Mouse (Mus musculus) common myeloid progenitor, adult 5-6 weeks (primary cell): Measurements from ENCODE around the gene Tcf7. TPM values are rescaled to one million over a fixed set of nuclear protein-coding genes. Genes with fewer than 3 reads are reported as not detected.

Source experiments
- ATAC-seq: replicated peaks from 2 replicates; pipeline ENCODE4 v1.8.0; 2016; ENCODE audit warnings: low read depth, mild to moderate bottlenecking, moderate TSS enrichment, inconsistent platforms; ENCODE audit not compliant: poor library complexity, severe bottlenecking
- total RNA-seq: library from RNA; stranded (forward); fragments of 200-1000, 187-1606 nt; gene quantifications from 2 replicates; pipeline ENCODE4 v1.2.3, GENCODE M21; 2017

Gene Tcf7
- total RNA-seq, 1 experiment from 2014 or later: 1.2 TPM

DNA sequence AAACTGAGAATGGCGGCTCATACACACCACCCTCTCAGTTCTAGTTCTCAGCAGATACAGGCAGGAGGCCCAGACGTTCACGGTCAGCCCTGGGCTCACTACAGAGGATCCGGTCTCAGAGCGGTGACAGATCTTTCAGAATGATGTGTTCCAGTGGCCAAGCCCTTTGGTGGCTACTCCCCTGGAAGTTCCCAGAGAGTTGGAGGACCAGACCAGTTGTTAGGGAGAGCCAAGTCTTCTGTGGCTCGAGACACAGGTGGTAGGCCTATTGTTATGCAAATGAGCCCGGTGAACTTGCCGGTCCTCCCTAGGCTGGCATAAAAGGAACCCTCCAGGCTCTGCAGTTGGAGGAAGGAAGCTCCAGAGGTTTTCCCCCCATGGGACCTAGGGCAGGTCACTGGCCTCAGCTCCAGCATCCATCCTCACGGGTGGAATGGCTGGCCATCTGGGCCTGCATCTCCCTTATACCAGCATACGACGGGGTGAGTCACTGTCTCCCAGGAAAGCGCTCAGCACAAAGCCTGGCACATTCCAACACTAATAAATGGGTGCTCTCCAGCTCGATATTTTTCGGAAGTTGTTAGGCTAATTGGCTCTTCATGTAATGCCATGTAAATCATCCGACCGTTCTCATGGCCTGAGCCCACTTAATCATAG is 3.6 kb upstream of the Tcf7 start:
- ATAC-seq: no peak

DNA sequence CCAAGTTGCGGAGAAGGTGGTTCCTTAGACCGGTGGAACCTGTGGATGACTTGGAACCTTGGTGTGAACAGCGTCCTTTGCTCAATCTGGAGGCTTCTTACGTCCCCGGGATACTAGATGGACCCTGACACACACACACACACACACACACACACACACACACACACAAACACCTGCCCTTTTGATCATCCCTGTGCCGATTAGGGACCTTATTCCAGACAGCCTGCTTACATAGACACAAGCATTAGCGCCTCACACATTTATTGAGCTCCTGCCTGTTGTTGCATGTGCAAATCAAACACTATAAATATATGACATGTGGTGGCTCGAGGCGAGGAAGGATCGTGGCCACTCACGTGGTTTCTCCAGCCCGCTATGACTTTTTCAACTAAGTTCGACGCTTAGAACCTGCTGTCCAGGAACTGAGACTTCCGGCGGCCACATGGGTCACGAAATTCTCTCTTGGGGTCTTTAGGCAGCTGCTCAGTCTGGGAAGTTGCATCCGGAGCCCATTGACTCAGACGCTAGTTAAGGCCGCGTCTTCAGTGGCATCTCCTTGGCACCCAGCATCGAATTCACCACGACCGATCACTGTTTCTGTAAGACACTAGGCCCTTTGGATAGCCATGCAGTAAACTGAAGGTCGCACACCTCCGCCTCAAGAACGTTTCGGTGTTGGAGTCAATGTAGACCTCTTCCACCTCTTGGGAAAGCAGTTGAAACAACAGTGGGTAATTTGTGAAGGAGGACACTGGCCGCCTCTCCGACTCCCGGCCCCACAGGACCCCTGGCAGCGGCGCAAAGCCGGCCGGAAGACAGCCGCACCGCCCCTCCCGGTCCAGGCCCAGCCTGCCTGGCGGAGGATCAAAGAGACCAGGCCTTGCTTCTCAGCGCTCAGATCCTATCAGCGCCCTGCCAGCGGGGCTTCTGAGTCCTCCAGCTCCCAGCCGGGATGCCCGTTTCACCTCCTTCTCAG is 1.1 kb upstream of the Tcf7 start:
- ATAC-seq: 0 out of 2 replicates have a peak, but pooled peaks have one; percentile 29

DNA sequence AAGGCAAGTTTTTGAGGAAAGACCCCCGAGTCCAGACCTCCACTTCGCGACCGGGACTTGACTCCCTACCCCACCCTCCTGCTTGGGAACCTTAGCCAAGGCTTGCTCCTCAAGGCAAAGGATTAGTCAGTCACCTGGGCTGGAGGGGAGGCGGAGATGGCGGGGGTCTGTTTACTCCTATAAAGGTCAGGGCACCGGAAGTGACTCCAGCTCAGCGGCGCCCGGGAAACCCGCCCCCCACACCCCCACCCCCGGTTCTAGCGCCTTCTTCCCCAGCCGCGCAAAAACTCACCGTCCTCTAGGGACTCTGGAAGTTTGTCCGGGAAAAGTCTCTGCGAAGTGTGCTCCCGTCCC is 417 bp downstream of the Tcf7 start:
- no peak for ATAC-seq

DNA sequence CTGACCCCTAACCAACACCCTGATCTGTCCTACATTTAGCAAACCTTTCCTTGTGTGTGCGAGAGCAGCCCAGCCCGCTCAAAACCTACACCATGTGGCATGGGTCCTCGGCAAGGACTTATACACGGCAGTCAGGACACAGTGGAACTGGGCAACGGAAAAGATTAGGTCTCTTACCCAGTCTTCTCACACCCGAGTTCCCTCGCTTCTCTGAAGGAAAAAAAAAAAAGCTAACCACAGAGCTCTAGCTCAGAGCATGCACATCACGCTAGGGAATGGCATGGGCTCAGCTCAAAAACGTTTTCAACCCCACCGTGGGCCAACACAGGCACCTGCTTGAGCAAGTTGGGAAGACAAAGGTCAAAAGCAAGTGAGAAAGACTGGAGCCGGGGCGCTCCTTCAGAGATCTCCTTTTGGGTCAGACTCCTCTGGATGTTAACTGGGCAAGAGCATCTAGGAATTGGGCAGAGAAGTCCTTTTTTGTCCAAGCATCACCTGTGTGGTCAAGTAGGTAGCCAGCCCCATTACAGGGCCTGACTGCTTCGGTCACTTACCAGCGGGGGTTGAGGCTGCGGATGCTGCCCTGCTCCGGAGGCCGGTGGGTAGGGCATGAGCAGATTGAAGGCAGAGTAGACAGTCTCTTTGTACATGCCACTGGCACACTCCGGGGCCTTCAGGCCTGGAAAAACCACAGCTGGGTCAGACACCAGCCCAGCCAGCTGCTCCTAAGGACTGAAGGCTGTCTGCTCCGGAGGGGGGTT is 1.1 kb downstream of the Tcf7 start:
- ATAC-seq: no peak

DNA sequence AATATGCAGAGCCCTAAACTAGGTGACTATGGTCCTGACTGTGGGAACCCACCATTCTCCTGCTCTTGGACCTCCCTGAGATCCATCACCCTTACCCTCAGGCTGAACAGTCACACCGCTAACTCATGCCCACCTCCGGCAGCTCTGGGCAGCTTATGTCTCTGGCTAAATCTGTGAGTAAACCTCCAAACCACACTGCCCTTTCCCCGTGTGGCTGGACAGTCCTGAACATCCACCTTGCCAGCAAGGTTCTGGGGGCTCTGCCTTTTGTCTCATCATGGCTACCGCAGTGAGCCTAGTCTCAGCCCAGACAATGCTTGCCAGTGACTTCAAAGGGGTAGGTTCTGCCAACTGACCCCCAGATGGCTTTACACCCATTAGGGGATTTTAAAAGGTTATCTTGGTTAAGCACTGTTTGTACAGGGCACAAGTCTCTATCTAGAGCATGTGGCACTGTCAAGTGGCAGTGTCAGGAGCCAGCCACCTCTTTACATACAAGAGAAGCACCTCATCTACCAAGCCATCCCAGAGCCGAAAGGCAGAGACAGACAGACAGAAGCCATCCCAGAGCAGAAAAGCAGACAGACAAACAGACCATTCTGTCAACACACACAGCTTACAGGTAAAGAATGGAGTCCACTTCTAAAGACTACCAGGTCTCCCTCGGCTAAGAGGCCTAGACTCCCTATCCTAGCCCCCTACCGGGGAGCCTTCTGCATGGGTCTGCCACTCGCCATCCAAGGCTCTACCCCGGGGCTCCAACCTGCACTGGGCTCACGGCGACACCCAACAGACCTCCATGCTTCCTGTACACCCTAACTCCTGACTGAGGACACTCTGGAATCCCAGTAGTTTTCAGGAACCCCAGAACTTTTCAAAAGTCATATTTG is 2.0 kb downstream of the Tcf7 start:
- ATAC-seq: no peak

DNA sequence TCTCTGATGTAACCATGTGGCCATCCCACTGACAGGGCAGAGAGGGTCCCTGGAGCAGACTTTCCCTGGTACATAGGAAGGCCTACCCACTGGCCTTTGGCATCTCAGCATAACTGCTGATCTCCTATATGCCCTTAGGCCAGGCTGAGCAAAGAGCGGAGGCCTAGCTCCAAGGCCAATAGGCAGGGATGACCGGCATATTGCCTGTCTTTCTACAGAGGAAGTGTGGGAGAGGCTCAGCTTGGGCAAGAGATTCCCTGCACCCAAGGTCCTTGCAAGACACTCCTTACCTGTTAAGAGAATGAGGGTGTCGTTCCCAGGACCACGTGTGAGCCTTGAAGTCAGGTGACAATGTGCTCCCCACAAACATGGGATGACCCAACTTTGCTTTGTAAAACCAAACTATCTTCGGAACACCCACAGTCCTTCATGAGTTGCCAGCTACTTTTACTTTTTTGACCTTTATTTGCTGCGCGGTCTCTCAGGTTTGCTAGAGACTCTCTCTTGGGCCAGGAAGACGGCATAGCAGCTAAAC is 3.1 kb downstream of the Tcf7 start:
- no peak for ATAC-seq

DNA sequence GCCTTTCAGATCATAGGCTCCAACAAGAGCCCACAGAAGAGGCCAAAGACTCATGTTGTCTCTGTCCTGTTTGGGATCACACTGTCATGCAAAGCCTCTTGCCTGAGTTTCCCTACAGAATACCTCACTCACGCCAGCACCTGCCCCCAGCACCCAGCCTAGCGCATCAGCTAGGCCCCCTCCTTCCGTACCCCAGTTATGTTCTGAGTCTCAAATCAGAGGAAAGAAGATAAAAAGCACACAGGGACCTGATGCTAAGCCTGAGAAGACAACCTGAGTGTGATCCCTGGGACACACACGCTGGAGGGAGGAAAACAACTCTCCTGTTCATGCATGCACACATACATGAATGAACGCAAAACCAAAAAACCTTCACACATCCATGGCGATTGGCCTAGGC is 3.8 kb downstream of the Tcf7 start:
- ATAC-seq: no peak

DNA sequence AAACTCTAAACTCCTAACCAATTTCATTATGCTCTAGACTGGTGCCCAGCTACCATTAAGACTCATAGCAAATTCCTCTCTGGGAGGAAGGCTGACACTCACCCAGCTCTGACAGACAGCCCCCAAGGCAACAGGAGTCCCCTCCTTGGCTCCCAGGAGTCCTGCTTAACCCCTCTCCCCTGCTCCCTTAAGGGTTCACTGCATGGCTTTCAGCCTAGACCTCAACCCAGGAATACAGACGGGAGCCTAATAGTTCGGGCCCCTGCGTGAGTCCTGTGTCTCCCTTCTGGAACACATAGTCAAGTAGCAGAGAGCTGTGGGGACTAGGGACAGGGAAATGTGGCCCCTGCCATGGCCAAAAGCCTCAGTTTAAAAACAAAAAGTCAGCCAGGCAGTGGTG is 4.7 kb downstream of the Tcf7 start:
- ATAC-seq: no peak

DNA sequence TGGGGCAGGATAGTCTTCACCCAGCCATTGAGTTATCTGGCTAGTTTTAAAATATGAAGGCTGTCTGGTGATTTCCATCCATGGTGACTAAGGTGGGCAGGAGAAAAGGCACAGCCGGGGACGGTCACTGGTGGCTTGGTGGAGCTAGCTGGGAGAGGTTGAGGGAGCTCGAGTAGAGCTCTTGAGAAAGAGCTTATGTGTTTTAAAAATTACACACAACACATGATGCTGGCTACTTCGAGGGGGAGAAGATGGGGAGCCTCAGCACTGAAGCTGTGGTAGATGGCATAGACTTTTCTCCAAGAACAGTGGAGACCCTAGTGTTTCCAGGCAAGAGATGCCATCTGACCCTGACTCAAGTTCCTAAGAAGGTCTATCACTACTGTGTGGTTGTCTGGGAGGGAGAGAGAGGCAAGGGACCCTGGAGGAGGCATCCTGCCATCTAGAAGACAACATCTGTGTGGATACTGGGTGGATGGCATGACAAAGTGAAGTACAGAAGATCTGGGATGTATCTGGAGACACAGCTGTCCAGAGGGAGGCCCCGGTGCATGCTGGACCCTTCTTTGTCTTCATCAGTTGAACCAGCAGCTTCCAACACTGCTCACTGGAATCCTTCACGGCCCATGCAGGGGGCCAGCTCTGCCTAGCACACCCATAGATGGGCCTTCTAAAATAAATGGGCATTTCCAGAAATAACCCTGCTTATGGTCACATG is 5.2 kb downstream of the Tcf7 start:
- ATAC-seq: no peak

DNA sequence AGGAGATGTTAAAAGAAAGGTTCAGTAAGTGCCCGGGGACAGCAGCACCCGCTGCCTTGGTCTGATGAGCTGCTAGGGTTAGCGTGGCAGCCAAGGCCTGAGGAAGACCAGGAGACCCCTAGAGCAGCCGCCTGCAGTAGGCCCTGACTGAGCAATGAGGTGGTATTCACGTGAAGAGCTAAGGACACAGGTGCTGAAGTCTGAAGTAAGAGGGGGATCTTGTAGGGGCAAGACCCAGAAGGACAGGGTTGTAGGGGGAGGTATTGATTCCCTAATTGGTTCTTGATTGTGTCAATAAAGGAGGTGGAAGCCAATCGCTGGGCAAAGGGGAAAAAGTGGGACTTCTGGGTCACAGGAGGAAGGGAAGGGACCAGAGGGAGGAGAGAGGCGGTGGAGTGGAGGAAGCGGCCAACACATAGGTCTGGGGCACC is 5.8 kb downstream of the Tcf7 start:
- ATAC-seq: no peak

DNA sequence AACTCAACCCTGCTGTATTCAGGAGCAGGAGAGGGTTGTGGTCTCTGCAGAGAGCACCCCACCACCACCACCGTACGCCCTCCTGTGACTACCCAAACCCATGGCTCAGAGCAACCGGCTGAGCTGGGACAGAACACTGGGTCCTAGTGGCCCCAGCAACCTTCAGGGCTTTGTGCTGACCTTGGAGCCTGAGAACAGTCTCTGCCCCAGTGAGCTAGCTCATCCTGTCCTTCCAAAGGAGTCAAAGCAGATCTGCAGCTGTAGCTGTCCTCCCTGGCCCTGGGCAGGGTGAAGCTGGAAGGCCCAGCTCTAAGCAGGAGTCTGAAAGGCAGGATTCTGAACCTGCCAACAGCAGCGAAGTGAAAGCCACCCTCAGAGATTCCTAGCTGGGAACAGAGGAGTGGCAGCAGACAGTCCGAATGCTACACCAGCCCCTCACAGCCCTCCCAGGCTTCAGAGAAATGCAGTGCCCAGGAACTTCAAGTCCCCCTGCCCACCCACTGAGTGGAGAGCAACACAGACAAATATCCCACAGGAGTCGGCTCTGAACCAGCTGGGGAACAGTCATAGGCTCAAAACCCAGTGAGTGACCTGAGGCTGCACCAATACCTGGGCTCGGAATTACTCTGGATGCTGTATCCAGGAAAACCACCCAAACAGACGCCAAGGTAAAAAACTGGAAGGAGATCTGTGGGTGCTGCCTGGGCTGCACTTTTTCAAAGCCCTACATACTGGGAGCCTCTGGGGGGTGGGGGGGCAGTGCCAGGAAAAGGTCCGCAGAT is 6.8 kb downstream of the Tcf7 start:
- no peak; the same call in 1 of the 2 replicates for ATAC-seq

DNA sequence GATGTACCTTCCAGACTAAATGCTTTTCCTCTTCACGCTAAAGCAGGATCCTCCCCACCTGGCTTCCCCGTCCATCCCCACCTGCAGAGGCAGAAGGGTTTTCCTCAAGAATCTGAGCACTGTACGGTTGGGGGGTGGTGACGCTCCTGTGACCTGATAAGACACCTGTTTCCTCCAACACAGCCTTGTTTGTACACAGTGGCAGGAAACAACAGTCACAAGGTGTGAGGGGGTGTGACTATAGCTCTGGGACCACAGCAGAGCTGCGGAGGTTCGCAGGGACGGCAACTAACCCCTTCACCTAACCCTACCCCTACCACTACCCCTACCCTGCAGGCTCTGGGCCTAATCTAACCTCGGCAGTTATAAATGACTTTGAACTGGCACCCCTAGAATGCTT is 7.4 kb downstream of the Tcf7 start:
- ATAC-seq: no peak

DNA sequence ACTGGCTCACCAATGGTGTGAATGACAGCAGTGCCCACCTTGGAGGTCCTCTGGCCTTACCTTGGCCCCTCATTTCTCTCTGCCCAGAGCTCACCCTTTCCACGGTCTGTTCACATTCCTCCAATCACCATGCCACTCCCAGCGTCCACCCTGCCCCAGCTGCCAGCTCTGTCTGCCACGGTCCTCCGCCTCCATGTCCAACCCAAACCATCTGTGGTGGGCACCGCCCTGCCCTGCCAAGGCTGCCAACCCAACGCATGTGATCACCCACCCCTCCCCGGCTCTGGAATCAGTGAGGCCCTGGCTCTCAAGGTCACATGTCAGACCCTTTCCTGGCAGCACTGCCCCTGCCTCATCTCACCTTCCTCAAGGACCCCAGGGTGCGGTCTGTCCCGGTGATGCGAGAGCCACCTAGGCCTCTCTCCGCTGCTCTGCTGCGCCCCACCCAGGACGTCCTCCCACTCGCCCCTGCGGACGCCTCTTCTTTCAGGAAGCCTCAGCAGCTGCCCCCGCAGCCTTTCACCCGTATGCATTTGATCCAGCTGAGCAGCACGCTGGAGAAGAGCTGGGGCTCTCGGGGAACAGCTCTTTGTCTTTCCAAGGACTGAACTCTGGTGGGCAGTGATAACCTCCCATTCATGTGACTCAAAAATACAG is 8.2 kb downstream of the Tcf7 start:
- ATAC-seq: no peak

DNA sequence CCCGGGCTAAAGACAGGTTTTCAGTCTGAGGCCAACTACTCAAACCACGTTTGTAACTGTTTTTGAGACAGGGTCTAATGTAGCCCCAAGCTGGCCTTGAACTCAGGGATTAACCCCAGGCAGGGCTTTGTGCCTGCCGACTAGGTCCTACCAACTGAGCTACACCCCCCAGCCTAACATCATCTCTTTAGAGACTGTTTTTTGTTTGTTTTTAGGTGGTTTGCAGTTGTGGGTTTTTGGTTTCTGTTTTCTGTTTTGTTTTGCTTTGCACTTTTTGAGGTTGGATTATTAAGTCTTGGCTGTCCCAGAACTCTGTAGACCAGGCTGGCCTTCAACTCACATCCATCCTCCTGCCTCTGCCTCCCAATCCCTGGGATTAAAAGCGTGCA is 8.9 kb downstream of the Tcf7 start:
- ATAC-seq: no peak

DNA sequence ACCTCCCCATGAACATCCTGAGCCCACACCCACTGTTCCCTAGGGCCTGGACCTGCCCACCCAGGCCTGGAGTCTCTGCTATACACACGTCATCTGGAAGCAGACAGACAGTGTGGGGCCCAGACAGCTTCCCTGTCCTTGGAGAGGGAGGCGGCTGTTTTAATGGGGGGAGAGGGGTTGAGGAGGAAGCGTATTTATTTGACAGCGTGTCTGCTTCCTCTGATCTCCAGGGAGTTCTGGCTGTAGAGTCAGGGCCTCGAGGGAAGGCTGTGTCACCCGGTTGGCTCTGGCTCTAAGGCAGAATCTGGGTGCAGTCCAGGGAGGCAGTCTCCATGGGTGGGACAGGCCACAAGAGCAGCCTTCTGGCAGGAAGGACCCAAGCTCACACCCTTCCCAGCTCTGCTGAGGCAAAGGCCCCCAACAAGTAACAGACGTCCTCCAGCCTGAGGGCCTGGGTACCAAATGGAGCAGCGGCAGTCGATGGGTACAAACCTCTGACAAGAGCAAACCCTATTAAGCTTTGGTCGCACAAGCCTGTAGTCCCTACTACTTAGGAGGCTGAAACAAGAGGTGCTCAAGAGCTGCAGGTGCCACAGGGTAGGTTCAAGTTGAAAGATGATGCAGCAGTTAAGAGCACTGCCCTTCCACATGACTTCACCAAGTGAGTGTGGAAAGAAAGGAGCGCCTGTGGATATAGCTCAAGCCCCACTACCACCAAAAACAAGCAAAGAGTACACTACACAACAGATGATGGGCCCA is 9.5 kb downstream of the Tcf7 start:
- ATAC-seq: peak; percentile 34; the same call in 1 of the 2 replicates

DNA sequence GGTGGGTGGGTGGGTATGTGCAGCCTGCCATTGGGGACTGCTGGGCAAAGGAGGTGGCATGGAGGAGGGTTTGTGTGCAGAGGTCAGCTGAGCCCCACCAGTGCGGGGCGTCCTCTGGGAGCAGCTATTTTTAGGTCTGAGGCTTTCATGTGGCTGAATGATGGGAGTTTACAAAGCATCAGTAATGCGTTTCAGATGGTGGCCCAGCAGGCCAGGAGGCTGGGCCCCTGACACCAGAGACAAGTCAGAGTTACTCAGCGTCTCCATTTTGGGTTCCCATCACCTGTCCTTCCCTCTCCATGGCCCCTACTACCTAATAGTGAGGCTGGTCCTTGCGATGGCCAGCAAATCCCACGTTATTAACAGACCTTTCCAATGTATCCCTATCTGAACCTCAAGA is 10.2 kb downstream of the Tcf7 start:
- no peak for ATAC-seq
